Mouse (Mus musculus) MEL (cell line): ENCODE measurements at regions not wholly inside any gene's neighbourhood (a gene's known extent, or its start where the extent isn't known, plus 50 kb on each side); places are given as distances from the start of the nearest gene placed in this dataset.

Source experiments
- CHD1 ChIP-seq: IDR thresholded peaks from 2 replicates; pipeline ENCODE4 v1.6.1; 2012; ENCODE audit warnings: low read depth, mild to moderate bottlenecking, inconsistent platforms, low read length, improper control_type of control experiment
- CTCF ChIP-seq, 3 experiments: IDR thresholded peaks in 2 of 3; conservative IDR thresholded peaks in 1 of 3; 2 replicates each; pipeline ENCODE4 v1.5.1; 2011 to 2012; ENCODE audit warnings: low read length in 3 of 3, low read depth in 2 of 3, mild to moderate bottlenecking in 2 of 3, improper control_type of control experiment in 1 of 3, inconsistent platforms in 1 of 3, mixed read lengths in 1 of 3, moderate library complexity in 1 of 3; ENCODE audit not compliant: control insufficient read depth in 1 of 3, insufficient read depth in 1 of 3, poor library complexity in 1 of 3, severe bottlenecking in 1 of 3
- HCFC1 ChIP-seq: IDR thresholded peaks from 2 replicates; pipeline ENCODE4 v1.6.1; 2012; ENCODE audit warnings: low read depth, mild to moderate bottlenecking, inconsistent platforms, low read length, improper control_type of control experiment, moderate library complexity
- NRF1 ChIP-seq: IDR thresholded peaks from 2 replicates; pipeline ENCODE4 v1.6.1; 2014; ENCODE audit warnings: low read depth, mild to moderate bottlenecking, inconsistent platforms, low read length, improper control_type of control experiment, moderate library complexity; ENCODE audit not compliant: poor library complexity, insufficient read depth, severe bottlenecking
- USF1 ChIP-seq: IDR thresholded peaks from 2 replicates; pipeline ENCODE4 v1.6.1; 2014; ENCODE audit warnings: low read depth, mild to moderate bottlenecking, inconsistent platforms, low read length, improper control_type of control experiment, moderate library complexity
- USF2 ChIP-seq, 2 experiments: IDR thresholded peaks; 2 replicates each; pipeline ENCODE4 v1.6.1; 2011 to 2012; ENCODE audit warnings: improper control_type of control experiment in 2 of 2, low read length in 2 of 2, borderline replicate concordance in 1 of 2, inconsistent platforms in 1 of 2, low read depth in 1 of 2, mild to moderate bottlenecking in 1 of 2; ENCODE audit not compliant: insufficient read depth in 1 of 2
- ZKSCAN1 ChIP-seq: IDR thresholded peaks from 2 replicates; pipeline ENCODE4 v1.6.1; 2012; ENCODE audit warnings: low read depth, mild to moderate bottlenecking, inconsistent platforms, low read length, improper control_type of control experiment, moderate library complexity

DNA sequence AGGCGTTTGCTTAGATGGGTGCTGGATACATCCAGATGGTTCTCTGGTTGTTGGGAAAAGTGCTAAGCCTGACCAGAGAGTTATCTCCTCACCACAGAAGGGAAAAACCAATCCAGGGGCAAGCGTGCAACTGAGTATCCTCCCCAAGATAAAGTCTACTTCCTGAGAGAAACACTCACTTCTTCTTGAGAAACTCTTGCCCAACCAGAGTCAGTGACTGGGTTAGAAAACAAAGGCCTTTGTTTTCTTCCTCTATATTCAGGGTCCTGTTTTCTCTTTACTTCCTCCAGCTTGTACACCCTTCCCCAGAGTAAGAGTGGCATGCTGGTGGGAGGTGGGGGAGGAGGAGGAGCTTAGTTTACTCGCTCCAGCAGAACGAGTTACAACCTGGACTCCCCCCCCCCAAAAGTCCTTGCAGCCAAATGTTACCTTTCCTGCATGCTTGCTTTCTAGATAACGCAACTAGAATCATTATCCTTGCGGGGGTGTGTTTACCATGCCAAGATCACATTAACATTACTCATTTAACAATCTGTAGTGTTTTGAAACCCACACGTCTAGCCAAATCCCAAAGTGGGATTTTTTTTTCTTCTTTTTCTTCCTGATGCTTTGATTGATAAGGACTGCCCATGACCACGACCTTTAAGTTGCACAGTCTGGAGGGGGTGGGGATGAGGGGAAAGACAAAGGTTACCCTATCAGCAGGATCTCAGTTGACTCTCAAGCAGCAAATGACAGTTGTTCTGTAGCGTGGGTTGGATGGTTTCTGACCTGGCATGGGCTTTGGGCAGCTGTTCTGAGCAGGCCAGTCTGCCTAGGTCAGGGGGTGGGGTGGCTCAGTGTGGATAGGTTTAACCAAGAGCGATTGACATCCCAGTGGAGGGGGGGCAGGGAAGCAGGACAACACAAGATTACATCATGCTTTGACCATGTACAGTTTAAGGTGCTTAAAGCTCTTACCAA, 147.4 kb upstream of the Ado start:
- TF ChIP-seq NRF1 = no peak
- no peak for TF ChIP-seq CTCF (IDR thresholded peaks at IDR 0.05 in 2 of 3, conservative IDR thresholded peaks at IDR 0.05 in 1 of 3; ENCODE audit: control insufficient read depth in 1 of 3, insufficient read depth in 1 of 3, low read depth in 2 of 3, low read length in 3 of 3, poor library complexity in 1 of 3, severe bottlenecking in 1 of 3)
- no peak for TF ChIP-seq CHD1
- no peak for TF ChIP-seq HCFC1
- no peak for TF ChIP-seq USF2 (IDR thresholded peaks at IDR 0.05; ENCODE audit: borderline replicate concordance in 1 of 2, insufficient read depth in 1 of 2, low read depth in 1 of 2, low read length in 2 of 2)
- TF ChIP-seq USF1 = no peak
- TF ChIP-seq ZKSCAN1 = no peak
